Mouse (Mus musculus): ENCODE results near the gene Rasa3.
A peak's percentile ranks its signal among the peaks of the same experiment; 100 is the strongest.

The Rasa3 gene

GRCm38 (mm10) chr8:13677413-13677883 is at the start of gene Rasa3:
Rasa3 (minus strand) TSS chr8:13677603.
- DNase-seq, result peak; percentile 98

- DNase-seq, result peak; percentile 47
Measured at GRCm38 (mm10) chr8:13725722-13726121, 48.3 kb upstream of the Rasa3 start.

GRCm38 (mm10) chr8:13718980-13719379 is 41.6 kb upstream of the Rasa3 start:
- DNase-seq, result no peak

GRCm38 (mm10) chr8:13708514-13708913 is 31.1 kb upstream of the Rasa3 start:
- DNase-seq, result no peak

- DNase-seq, result no peak
Measured at GRCm38 (mm10) chr8:13706918-13707317, 29.5 kb upstream of the Rasa3 start.

- DNase-seq, result peak; percentile 40
Measured at GRCm38 (mm10) chr8:13705668-13706067, 28.3 kb upstream of the Rasa3 start, which contains the start of gene Cfap97d2. Cfap97d2 (plus strand) TSS chr8:13705889.

GRCm38 (mm10) chr8:13704301-13704700 is 26.9 kb upstream of the Rasa3 start:
- DNase-seq, result no peak

- peak; percentile 6 for DNase-seq
Measured at GRCm38 (mm10) chr8:13703756-13704155, 26.4 kb upstream of the Rasa3 start.

GRCm38 (mm10) chr8:13702755-13703154 is 25.4 kb upstream of the Rasa3 start:
- peak; percentile 3 for DNase-seq

GRCm38 (mm10) chr8:13699323-13699949 is 22.0 kb upstream of the Rasa3 start:
- DNase-seq, result peak; percentile 15

GRCm38 (mm10) chr8:13698281-13698680 is 20.9 kb upstream of the Rasa3 start:
- peak; percentile 22 for DNase-seq

- peak; percentile 88 for DNase-seq
Measured at GRCm38 (mm10) chr8:13697681-13698080, 20.3 kb upstream of the Rasa3 start.

GRCm38 (mm10) chr8:13697196-13697595 is 19.8 kb upstream of the Rasa3 start:
- DNase-seq, result no peak

GRCm38 (mm10) chr8:13696157-13696556 is 18.8 kb upstream of the Rasa3 start:
- DNase-seq, result peak; percentile 12

GRCm38 (mm10) chr8:13695203-13695867 is 17.9 kb upstream of the Rasa3 start:
- peak; percentile 12 for DNase-seq

- DNase-seq, result peak; percentile 10
Measured at GRCm38 (mm10) chr8:13694735-13695134, 17.3 kb upstream of the Rasa3 start.

- peak; percentile 95 for DNase-seq
Measured at GRCm38 (mm10) chr8:13692302-13693066, 15.1 kb upstream of the Rasa3 start.

GRCm38 (mm10) chr8:13689331-13689730 is 11.9 kb upstream of the Rasa3 start:
- DNase-seq, result no peak

GRCm38 (mm10) chr8:13688461-13688860 is 11.1 kb upstream of the Rasa3 start:
- DNase-seq, result no peak

GRCm38 (mm10) chr8:13687941-13688340 is 10.5 kb upstream of the Rasa3 start:
- DNase-seq, result no peak

GRCm38 (mm10) chr8:13687101-13687717 is 9.8 kb upstream of the Rasa3 start:
- no peak for DNase-seq

- DNase-seq, result no peak
Measured at GRCm38 (mm10) chr8:13686426-13686825, 9.0 kb upstream of the Rasa3 start.

GRCm38 (mm10) chr8:13685674-13686314 is 8.4 kb upstream of the Rasa3 start:
- peak; percentile 74 for DNase-seq
